Mouse (Mus musculus) E14TG2a.4 (cell line): Measurements from ENCODE around the gene Itpr2.

ENCODE experiments used
- CTCF ChIP-seq: conservative IDR thresholded peaks from 2 replicates; pipeline ENCODE4 v1.5.1; 2014; ENCODE audit warnings: low read length
- NANOG ChIP-seq: IDR thresholded peaks from 2 replicates; pipeline ENCODE4 v1.6.1; 2014; ENCODE audit warnings: borderline replicate concordance, low read length, mixed read lengths

DNA sequence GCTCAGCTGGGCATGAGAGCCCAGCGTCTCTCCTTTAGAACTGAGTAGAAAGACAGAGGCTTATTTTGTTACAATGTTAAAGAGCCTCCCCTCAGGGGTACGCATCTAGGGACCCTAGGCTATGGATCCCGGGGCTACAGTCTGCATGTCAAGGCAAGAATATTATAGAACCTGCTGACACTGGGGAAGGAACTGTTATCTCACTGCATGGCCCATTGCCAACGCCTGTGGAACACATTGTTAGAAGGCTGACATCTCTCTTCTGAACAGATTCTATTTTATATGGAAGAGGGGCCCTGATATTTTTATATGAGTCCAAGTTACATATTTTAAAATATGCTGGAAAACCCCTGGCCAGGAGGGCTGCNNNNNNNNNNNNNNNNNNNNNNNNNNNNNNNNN lies 342.4 kb downstream of the Itpr2 start:
- TF ChIP-seq CTCF: no peak
- no peak for TF ChIP-seq NANOG
